Mouse (Mus musculus) ES-E14 (cell line): ENCODE results near the gene Palm3. TPM values are rescaled to one million over a fixed set of nuclear protein-coding genes. Genes with fewer than 3 reads are reported as not detected.

ENCODE experiments used
- DNase-seq: peaks from one replicate; pipeline ENCODE4 v3.0.0-alpha.2; 2013; ENCODE audit warnings: low read depth, low spot score
- H3K27ac ChIP-seq: 2 replicates; pipeline ENCODE4 v1.5.1; 2012; ENCODE audit warnings: low read depth, mild to moderate bottlenecking, low read length, moderate library complexity, mixed read lengths; ENCODE audit not compliant: poor library complexity, insufficient read depth, severe bottlenecking
- H3K36me3 ChIP-seq: 2 replicates; pipeline ENCODE4 v1.6.1; 2012; ENCODE audit warnings: mild to moderate bottlenecking, low read length, moderate library complexity, mixed read lengths; ENCODE audit not compliant: control insufficient read depth, poor library complexity, insufficient read depth, severe bottlenecking
- H3K4me1 ChIP-seq, 2 experiments: fragments of 150-350 bp in 1 of 2; sonication (generic) in 1 of 2; 2 replicates each; pipeline ENCODE4 v1.6.1; 2012; ENCODE audit warnings: low read length in 2 of 2, mild to moderate bottlenecking in 1 of 2, mixed read lengths in 1 of 2; ENCODE audit not compliant: control insufficient read depth in 2 of 2, insufficient read depth in 2 of 2, poor library complexity in 1 of 2
- H3K4me3 ChIP-seq, 2 experiments: fragments of 150-350 bp in 1 of 2; sonication (generic) in 1 of 2; 2 replicates each; pipeline ENCODE4 v1.5.1; 2012; ENCODE audit warnings: low read length in 2 of 2, low read depth in 1 of 2, mild to moderate bottlenecking in 1 of 2, mixed read lengths in 1 of 2; ENCODE audit not compliant: insufficient read depth in 1 of 2, poor library complexity in 1 of 2, severe bottlenecking in 1 of 2
- H3K9ac ChIP-seq: 2 replicates; pipeline ENCODE4 v1.6.1; 2012; ENCODE audit warnings: low read depth, mild to moderate bottlenecking, low read length, mixed read lengths; ENCODE audit not compliant: poor library complexity, insufficient read depth, severe bottlenecking
- H3K9me3 ChIP-seq: fragments of 150-350 bp; sonication (generic); 2 replicates; pipeline ENCODE4 v1.6.1; 2012; ENCODE audit warnings: low read depth, mild to moderate bottlenecking, low read length; ENCODE audit not compliant: control insufficient read depth, insufficient read depth
- CHD2 ChIP-seq: IDR thresholded peaks from 2 replicates; pipeline ENCODE4 v1.6.1; 2014; ENCODE audit warnings: mild to moderate bottlenecking, low read depth, low read length, inconsistent platforms
- HCFC1 ChIP-seq: IDR thresholded peaks from 2 replicates; pipeline ENCODE4 v1.6.1; 2012; ENCODE audit warnings: low read length, inconsistent platforms, borderline replicate concordance; ENCODE audit not compliant: insufficient read depth
- MAFK ChIP-seq: IDR thresholded peaks from 2 replicates; pipeline ENCODE4 v1.6.1; 2014; ENCODE audit warnings: mild to moderate bottlenecking, low read depth, low read length, inconsistent platforms; ENCODE audit not compliant: insufficient read depth
- ZC3H11A ChIP-seq: IDR thresholded peaks from 2 replicates; pipeline ENCODE4 v1.6.1; 2012; ENCODE audit warnings: low read depth, mild to moderate bottlenecking, inconsistent platforms, low read length, borderline replicate concordance
- ZNF384 ChIP-seq: IDR thresholded peaks from 2 replicates; pipeline ENCODE4 v1.6.1; 2012; ENCODE audit warnings: low read depth, low read length, inconsistent platforms
- in situ Hi-C, 2 experiments: fragments of 600-800 bp; cut with MboI; formaldehyde crosslinking; loops; one replicate each; pipeline ENCODE4 v1.15.1; 2025; ENCODE audit warnings: low sequenced_read_pairs in 2 of 2, inconsistent platforms in 1 of 2; ENCODE audit not compliant: unreplicated experiment in 2 of 2
- total RNA-seq: library from RNA; depleted of rRNA; stranded (reverse); fragments of 300-350 nt; gene quantifications from 2 replicates; pipeline ENCODE4 v1.2.3, GENCODE M21; 2012

Palm3 gene
- total RNA-seq, 1 experiment = 29.0 TPM

GRCm38 (mm10) chr8:84015833-84016232 lies 5.4 kb upstream of the Palm3 start:
- no peaks in the 10 kb centered on the region for H3K9me3 ChIP-seq
- in situ Hi-C loops = loop anchor here in 1 of 2 experiments (10.0 kb wide), 1 partner anchor 339 kb away; no protein-coding TSS in a partner anchor
- no peak overlapping the region for H3K27ac ChIP-seq
- DNase-seq = no peak
- no peaks in the 10 kb centered on the region for H3K36me3 ChIP-seq
- no peak overlapping the region for H3K4me3 ChIP-seq
- no peak for TF ChIP-seq ZNF384
- no peak for TF ChIP-seq HCFC1
- TF ChIP-seq CHD2 = no peak
- TF ChIP-seq MAFK = no peak
- no peak for TF ChIP-seq ZC3H11A
- H3K4me1 ChIP-seq = peaks cover 0 to 10% of the 10 kb centered on the region in 2 experiments; a peak in 3 of 4 replicates
- no peak overlapping the region for H3K9ac ChIP-seq

DNA sequence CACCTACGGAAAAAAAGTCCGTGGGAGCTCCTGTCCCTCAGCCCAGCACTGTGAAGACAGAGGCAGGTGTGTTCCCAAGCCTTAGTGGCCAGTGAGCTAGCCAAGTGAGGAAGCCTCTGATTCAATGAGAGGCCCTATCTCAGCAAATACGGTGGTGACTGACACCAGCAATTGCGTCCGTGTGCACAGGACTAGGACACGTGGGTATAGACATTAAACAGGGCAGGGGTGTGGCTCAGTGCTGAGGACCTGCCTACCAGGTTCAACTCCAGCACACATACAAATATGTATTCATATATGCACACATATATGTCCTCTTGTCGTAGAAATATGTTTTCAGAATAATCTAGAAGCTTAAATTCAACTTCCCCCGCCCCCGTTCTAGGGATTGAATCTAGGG lies 1.5 kb upstream of the Palm3 start:
- in situ Hi-C loops = loop anchor here in 1 of 2 experiments (10.0 kb wide), 1 partner anchor 335 kb away; no protein-coding TSS in a partner anchor
- Histone ChIP-seq H3K27ac (no peak overlapping the region), H3K36me3 (no peaks in the 10 kb centered on the region)

DNA sequence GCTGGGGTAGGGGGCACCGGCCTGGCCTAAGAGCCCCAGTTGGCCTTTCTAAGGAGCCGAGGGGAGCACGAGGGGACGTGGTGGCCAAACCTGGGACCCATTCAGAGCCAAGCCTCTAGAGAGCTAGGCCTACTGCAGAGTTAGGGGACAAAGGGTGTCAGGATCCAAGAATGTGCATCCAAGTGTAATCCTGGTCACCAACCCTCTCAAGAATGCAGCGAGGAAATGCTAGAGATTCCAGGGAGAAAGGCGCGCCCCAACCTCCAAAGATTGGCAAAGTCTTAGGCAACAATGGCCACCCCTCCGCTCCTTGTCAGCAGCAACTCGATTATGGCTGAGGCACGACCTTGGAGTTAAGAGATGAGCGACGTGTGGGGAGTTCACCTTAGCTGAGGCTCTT lies 298 bp downstream of the Palm3 start:
- H3K9ac ChIP-seq = peak overlapping the region; percentile 40
- no peaks in the 10 kb centered on the region for H3K36me3 ChIP-seq
- no peak for DNase-seq
- TF ChIP-seq ZC3H11A (no peak), HCFC1 (no peak), ZNF384 (no peak), CHD2 (no peak), MAFK (no peak)
- peaks cover 16 to 47% of the 10 kb centered on the region in 2 experiments for H3K4me1 ChIP-seq
- no peaks in the 10 kb centered on the region for H3K9me3 ChIP-seq
- H3K27ac ChIP-seq = peak overlapping the region; percentile 13; the same call in 1 of the 2 replicates
- H3K4me3 ChIP-seq = peak overlapping the region; percentile 8 to 23; a peak in 3 of 4 replicates
- in situ Hi-C loops = no loop called here

More for the DNA sequence above, 1.5 kb upstream of the Palm3 start:
- TF ChIP-seq HCFC1 (no peak), ZNF384 (no peak), CHD2 (no peak), MAFK (no peak), ZC3H11A (no peak)
- H3K9ac ChIP-seq = no peak overlapping the region
- no peak overlapping the region for H3K4me3 ChIP-seq
- H3K9me3 ChIP-seq = no peaks in the 10 kb centered on the region
- H3K4me1 ChIP-seq = peaks cover 16 to 34% of the 10 kb centered on the region in 2 experiments
- DNase-seq = no peak

- no peak for DNase-seq
- Histone ChIP-seq H3K9ac (no peak overlapping the region), H3K4me3 (no peak overlapping the region), H3K27ac (no peak overlapping the region), H3K36me3 (peaks cover 1% of the 10 kb centered on the region; the same call in 1 of the 2 replicates), H3K4me1 (peaks cover 22 to 49% of the 10 kb centered on the region in 2 experiments), H3K9me3 (no peaks in the 10 kb centered on the region)
- in situ Hi-C loops = no loop called here
- TF ChIP-seq ZNF384 (no peak), MAFK (no peak), ZC3H11A (no peak), CHD2 (no peak), HCFC1 (no peak)
These were observed 1.8 kb downstream of the Palm3 start for GRCm38 (mm10) chr8:84023085-84023484.
